Mouse (Mus musculus) CH12.LX (cell line): Measurements from ENCODE around the gene Nktr. TPM values are rescaled to one million over a fixed set of nuclear protein-coding genes. Genes with fewer than 3 reads are reported as not detected.

Source experiments
- DNase-seq: peaks from one replicate; pipeline ENCODE4 v3.0.0-alpha.2; 2013; ENCODE audit errors: extremely low read depth
- H3K27ac ChIP-seq: 2 replicates; pipeline ENCODE4 v1.5.1; 2012; ENCODE audit warnings: low read depth, mild to moderate bottlenecking, control low read depth, moderate library complexity; ENCODE audit not compliant: insufficient read depth
- H3K27me3 ChIP-seq: replicated peaks from 2 replicates; pipeline ENCODE3; 2012; ENCODE audit warnings: inconsistent platforms
- H3K36me3 ChIP-seq, 2 experiments: replicated peaks in 1 of 2; 2 replicates each; pipeline versions ENCODE3 to v1.6.1; 2012; ENCODE audit warnings: inconsistent platforms in 1 of 2, low read length in 1 of 2, mild to moderate bottlenecking in 1 of 2, mixed read lengths in 1 of 2, moderate library complexity in 1 of 2; ENCODE audit not compliant: control insufficient read depth in 1 of 2, insufficient read depth in 1 of 2
- H3K4me1 ChIP-seq, 2 experiments: 2 replicates each; pipeline ENCODE4 v1.6.1; 2012; ENCODE audit warnings: inconsistent platforms in 1 of 2, moderate library complexity in 1 of 2; ENCODE audit not compliant: insufficient read depth in 2 of 2, control insufficient read depth in 1 of 2
- H3K4me2 ChIP-seq: 2 replicates; pipeline ENCODE4 v1.6.1; 2012; ENCODE audit warnings: low read depth, mild to moderate bottlenecking, control low read depth; ENCODE audit not compliant: poor library complexity, insufficient read depth, severe bottlenecking
- H3K4me3 ChIP-seq, 3 experiments: fragments of 150-350 bp in 1 of 3; sonication (generic) in 1 of 3; replicated peaks in 1 of 3; 2 replicates each; pipeline versions ENCODE3 to v1.5.1; 2011 to 2012; ENCODE audit warnings: low read depth in 2 of 3, low read length in 2 of 3, mild to moderate bottlenecking in 2 of 3, moderate library complexity in 2 of 3, control low read depth in 1 of 3, improper control_type of control experiment in 1 of 3, inconsistent platforms in 1 of 3, mixed read lengths in 1 of 3; ENCODE audit not compliant: poor library complexity in 1 of 3
- H3K79me2 ChIP-seq: replicated peaks from 2 replicates; pipeline ENCODE4 v1.6.1; 2012; ENCODE audit warnings: mild to moderate bottlenecking, moderate library complexity; ENCODE audit not compliant: control insufficient read depth, poor library complexity, insufficient read depth, severe bottlenecking; ENCODE audit errors: extremely low read depth
- H3K9ac ChIP-seq: 2 replicates; pipeline ENCODE4 v1.6.1; 2012; ENCODE audit warnings: low read depth, mild to moderate bottlenecking, control low read depth, moderate library complexity; ENCODE audit not compliant: insufficient read depth
- H3K9me3 ChIP-seq: replicated peaks from 2 replicates; pipeline ENCODE3; 2012; ENCODE audit warnings: low read length, inconsistent platforms, mixed read lengths
- BHLHE40 ChIP-seq: IDR thresholded peaks from 2 replicates; pipeline ENCODE4 v1.6.1; 2011; ENCODE audit warnings: mild to moderate bottlenecking, low read depth, low read length, improper control_type of control experiment
- CHD1 ChIP-seq: IDR thresholded peaks from 2 replicates; pipeline ENCODE4 v1.6.1; 2012; ENCODE audit warnings: low read depth, low read length, improper control_type of control experiment, inconsistent platforms
- CTCF ChIP-seq, 2 experiments: IDR thresholded peaks in 1 of 2; conservative IDR thresholded peaks in 1 of 2; 2 replicates each; pipeline ENCODE4 v1.5.1; 2011 to 2012; ENCODE audit warnings: low read depth in 2 of 2, low read length in 2 of 2, improper control_type of control experiment in 1 of 2, inconsistent platforms in 1 of 2, mild to moderate bottlenecking in 1 of 2, moderate library complexity in 1 of 2
- E2F4 ChIP-seq: IDR thresholded peaks from 2 replicates; pipeline ENCODE4 v1.6.1; 2011; ENCODE audit warnings: low read depth, low read length, improper control_type of control experiment; ENCODE audit not compliant: insufficient replicate concordance
- ELF1 ChIP-seq: IDR thresholded peaks from 2 replicates; pipeline ENCODE4 v1.6.1; 2014; ENCODE audit warnings: low read depth, mild to moderate bottlenecking, inconsistent platforms, low read length, improper control_type of control experiment
- EP300 ChIP-seq: IDR thresholded peaks from 2 replicates; pipeline ENCODE4 v1.6.1; 2011; ENCODE audit warnings: low read length, improper control_type of control experiment
- ETS1 ChIP-seq: conservative IDR thresholded peaks from 2 replicates; pipeline ENCODE4 v1.6.1; 2012; ENCODE audit warnings: low read depth, mild to moderate bottlenecking, inconsistent platforms, low read length, improper control_type of control experiment, moderate library complexity
- GABPA ChIP-seq: IDR thresholded peaks from 2 replicates; pipeline ENCODE4 v1.6.1; 2012; ENCODE audit warnings: low read depth, low read length, improper control_type of control experiment, inconsistent platforms; ENCODE audit not compliant: insufficient replicate concordance
- HCFC1 ChIP-seq: IDR thresholded peaks from 2 replicates; pipeline ENCODE4 v1.6.1; 2012; ENCODE audit warnings: low read depth, mild to moderate bottlenecking, inconsistent platforms, low read length, improper control_type of control experiment
- JUN ChIP-seq: IDR thresholded peaks from 2 replicates; pipeline ENCODE4 v1.6.1; 2011; ENCODE audit warnings: low read depth, mild to moderate bottlenecking, low read length, improper control_type of control experiment, moderate library complexity; ENCODE audit not compliant: insufficient read depth
- JUND ChIP-seq: conservative IDR thresholded peaks from 2 replicates; pipeline ENCODE4 v1.6.1; 2011; ENCODE audit warnings: low read depth, low read length, improper control_type of control experiment
- MAFK ChIP-seq: IDR thresholded peaks from 2 replicates; pipeline ENCODE4 v1.6.1; 2011; ENCODE audit warnings: low read length, improper control_type of control experiment; ENCODE audit not compliant: insufficient replicate concordance
- MAX ChIP-seq: IDR thresholded peaks from 2 replicates; pipeline ENCODE4 v1.6.1; 2011; ENCODE audit warnings: low read length, improper control_type of control experiment
- MAZ ChIP-seq: IDR thresholded peaks from 2 replicates; pipeline ENCODE4 v1.6.1; 2012; ENCODE audit warnings: low read depth, mild to moderate bottlenecking, inconsistent platforms, low read length, improper control_type of control experiment, moderate library complexity
- MEF2A ChIP-seq: IDR thresholded peaks from 2 replicates; pipeline ENCODE4 v1.6.1; 2014; ENCODE audit warnings: low read depth, mild to moderate bottlenecking, inconsistent platforms, low read length, improper control_type of control experiment, borderline replicate concordance
- MXI1 ChIP-seq: IDR thresholded peaks from 2 replicates; pipeline ENCODE4 v1.6.1; 2011; ENCODE audit warnings: mild to moderate bottlenecking, low read depth, low read length, improper control_type of control experiment
- MYC ChIP-seq: IDR thresholded peaks from 2 replicates; pipeline ENCODE4 v1.6.1; 2011; ENCODE audit warnings: low read depth, mild to moderate bottlenecking, improper control_type of control experiment, low read length
- NELFE ChIP-seq: IDR thresholded peaks from 2 replicates; pipeline ENCODE4 v1.6.1; 2011; ENCODE audit warnings: low read depth, low read length, improper control_type of control experiment
- NRF1 ChIP-seq: IDR thresholded peaks from 2 replicates; pipeline ENCODE4 v1.6.1; 2014; ENCODE audit warnings: low read depth, mild to moderate bottlenecking, inconsistent platforms, low read length, improper control_type of control experiment, moderate library complexity
- PAX5 ChIP-seq: IDR thresholded peaks from 2 replicates; pipeline ENCODE4 v1.6.1; 2012; ENCODE audit warnings: low read length, inconsistent platforms, mixed read lengths
- POLR2A ChIP-seq: IDR thresholded peaks from 2 replicates; pipeline ENCODE4 v1.6.1; 2011; ENCODE audit warnings: low read depth, mild to moderate bottlenecking, improper control_type of control experiment, low read length
- RCOR1 ChIP-seq: conservative IDR thresholded peaks from 2 replicates; pipeline ENCODE4 v1.6.1; 2012; ENCODE audit warnings: low read depth, mild to moderate bottlenecking, inconsistent platforms, low read length, improper control_type of control experiment
- SIN3A ChIP-seq: IDR thresholded peaks from 2 replicates; pipeline ENCODE4 v1.6.1; 2012; ENCODE audit warnings: low read length, improper control_type of control experiment, inconsistent platforms
- TBP ChIP-seq: conservative IDR thresholded peaks from 2 replicates; pipeline ENCODE4 v1.6.1; 2011; ENCODE audit warnings: low read depth, low read length, improper control_type of control experiment
- TCF12 ChIP-seq: IDR thresholded peaks from 2 replicates; pipeline ENCODE4 v1.6.1; 2014; ENCODE audit warnings: low read depth, mild to moderate bottlenecking, inconsistent platforms, low read length, improper control_type of control experiment
- UBTF ChIP-seq: IDR thresholded peaks from 2 replicates; pipeline ENCODE4 v1.6.1; 2012; ENCODE audit warnings: low read depth, mild to moderate bottlenecking, inconsistent platforms, low read length, improper control_type of control experiment, moderate library complexity
- ZKSCAN1 ChIP-seq: IDR thresholded peaks from 2 replicates; pipeline ENCODE4 v1.6.1; 2012; ENCODE audit warnings: low read depth, inconsistent platforms, low read length, improper control_type of control experiment, borderline replicate concordance
- ZMIZ1 ChIP-seq: IDR thresholded peaks from 2 replicates; pipeline ENCODE4 v1.6.1; 2012; ENCODE audit warnings: low read depth, mild to moderate bottlenecking, inconsistent platforms, low read length, improper control_type of control experiment
- dilution Hi-C: fragments of 300-500 bp; cut with MboI; formaldehyde crosslinking; loops from 2 replicates; pipeline ENCODE4 v1.14.3; 2020; ENCODE audit warnings: low sequenced_read_pairs; ENCODE audit not compliant: extremely low pct_unique_long_range_greater_than_20kb, extremely low pct_ligation_motif_present
- in situ Hi-C: fragments of 300-500 bp; cut with MboI; formaldehyde crosslinking; loops from 3 replicates; pipeline ENCODE4 v1.14.3; 2019; ENCODE audit warnings: low sequenced_read_pairs, low pct_ligation_motif_present, low pct_unique_long_range_greater_than_20kb, mixed read lengths
- polyA plus RNA-seq: library from polyadenylated mRNA; unstranded; fragments of >175 nt; gene quantifications from 2 replicates; pipeline ENCODE4 v1.2.1, GENCODE M21; 2012; ENCODE audit warnings: low read depth; ENCODE audit not compliant: insufficient read length
- total RNA-seq, 2 experiments: library from RNA; depleted of rRNA; stranded (reverse); fragments of 300-350 nt in 1 of 2; fragments of >200 nt in 1 of 2; gene quantifications; 2 replicates each; pipeline ENCODE4 v1.2.3; 2012 to 2014

Gene Nktr
- total and polyA plus RNA-seq, 3 experiments = 31.0 to 65.0 (median 32.2) TPM

DNA sequence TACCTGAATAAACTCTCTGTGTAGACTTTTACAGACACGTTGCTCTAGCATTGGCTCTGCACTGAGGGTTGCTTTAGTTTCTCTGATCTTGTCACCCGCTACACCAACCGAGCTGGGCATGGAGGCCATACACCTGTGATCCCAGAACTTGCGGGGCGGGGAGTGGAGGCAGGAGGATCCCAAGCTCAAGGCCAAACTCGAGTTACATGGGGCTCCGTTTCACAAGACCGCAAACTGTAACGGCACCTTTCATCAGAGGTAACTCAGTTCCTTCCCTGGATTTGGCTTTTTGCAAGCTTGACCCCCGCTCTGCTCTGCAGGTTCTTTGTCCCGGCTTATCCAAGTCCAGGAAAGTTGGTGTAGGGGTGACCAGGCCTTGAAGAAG lies 14.7 kb upstream of the Nktr start:
- no peaks in the 10 kb centered on the region for H3K27me3 ChIP-seq
- H3K4me2 ChIP-seq = peak overlapping the region; percentile 33
- H3K79me2 ChIP-seq = no peaks in the 10 kb centered on the region
- in situ Hi-C loops (no loop called here), dilution Hi-C loops (no loop called here)
- H3K9ac ChIP-seq = 0 out of 2 replicates have a peak overlapping the region, but pooled peaks have one; percentile 15
- H3K4me3 ChIP-seq = peak overlapping the region in 2 of 3 experiments; percentile 73 to 75
- H3K27ac ChIP-seq = no peak overlapping the region
- TF ChIP-seq EP300 (no peak), UBTF (no peak), BHLHE40 (no peak), MAZ (no peak), NRF1 (no peak), MAFK (no peak), JUND (no peak), SIN3A (no peak), MAX (no peak), GABPA (no peak), E2F4 (no peak), NELFE (no peak)
- DNase-seq = no peak
- H3K36me3 ChIP-seq = peaks cover 0 to 2% of the 10 kb centered on the region in 2 experiments
- peaks cover 9 to 20% of the 10 kb centered on the region in 2 experiments for H3K4me1 ChIP-seq
- H3K9me3 ChIP-seq = no peaks in the 10 kb centered on the region

DNA sequence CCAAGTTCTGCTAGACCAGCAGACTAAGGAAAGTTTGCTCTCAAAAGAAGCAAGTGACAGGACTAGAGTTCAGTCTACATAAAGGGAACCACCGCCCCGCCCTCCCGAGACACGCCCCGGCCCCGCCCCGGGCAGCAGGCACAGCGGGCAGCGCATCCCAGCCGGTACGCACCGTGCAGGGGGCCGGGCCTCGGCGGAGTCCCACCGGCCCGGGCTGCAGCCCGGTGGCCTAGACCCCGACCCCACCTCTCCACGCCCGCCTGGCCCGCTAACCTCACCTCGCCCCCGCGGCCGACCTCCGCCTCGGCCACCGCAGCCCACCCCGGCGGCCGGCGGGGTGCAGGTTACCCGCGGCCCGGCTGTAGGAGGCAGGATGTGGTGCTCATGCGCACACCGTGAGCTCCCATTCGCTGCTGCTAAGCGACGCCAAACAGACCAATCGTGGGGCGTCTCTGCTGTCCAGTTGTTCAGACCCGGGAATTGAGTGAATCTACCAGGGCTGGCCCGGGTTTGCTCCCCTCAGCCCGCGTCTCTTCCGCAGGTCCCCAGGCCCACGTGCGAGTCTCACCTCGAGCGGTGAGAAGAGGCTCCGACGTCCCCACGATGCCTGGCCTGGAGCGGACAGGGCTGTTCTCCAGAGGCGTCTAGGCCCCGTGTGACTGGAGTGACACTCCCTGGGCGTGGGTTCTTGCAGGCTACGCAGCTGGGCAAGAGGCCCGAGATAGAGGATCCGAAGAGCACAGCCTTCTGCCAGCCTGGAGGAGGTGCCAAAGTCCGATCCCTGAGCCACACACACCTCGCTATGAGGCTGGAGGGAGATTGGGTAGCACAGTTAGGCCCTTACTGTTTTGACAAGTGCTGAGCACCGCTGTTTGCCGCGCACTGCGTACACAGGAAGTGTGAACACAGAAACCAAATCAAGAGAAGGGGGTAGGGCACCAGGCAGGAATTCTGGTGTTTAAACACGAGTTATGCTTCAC lies 14.0 kb upstream of the Nktr start, which contains the start of gene Sec22c:
Gene Sec22c, minus strand, starts transcription at position 845 of the 980 bp plus-strand sequence.
- H3K36me3 ChIP-seq = peaks cover 0 to 2% of the 10 kb centered on the region in 2 experiments

More for the DNA sequence above, 14.0 kb upstream of the Nktr start, which contains the start of gene Sec22c:
- peak within 1 kb of the TSS; percentile 49 for H3K27ac ChIP-seq
- dilution Hi-C loops = no loop called here
- peak within 1 kb of the TSS; percentile 58 for H3K4me2 ChIP-seq
- H3K9me3 ChIP-seq = no peaks in the 10 kb centered on the region
- DNase-seq = peak; percentile 89
- H3K4me1 ChIP-seq = peaks cover 9 to 26% of the 10 kb centered on the region in 2 experiments
- TF ChIP-seq NELFE = 0 out of 2 replicates have a peak, but pooled peaks have one; percentile 51
- peak; percentile 62; the same call in 1 of the 2 replicates for TF ChIP-seq MAX
- TF ChIP-seq ELF1 = peak; percentile 64
- TF ChIP-seq SIN3A = peak; percentile 90
- TF ChIP-seq ZKSCAN1 = no peak
- no peak; the same call in 1 of the 2 replicates for TF ChIP-seq MAZ
- TF ChIP-seq TBP = 0 out of 2 replicates have a peak, but pooled peaks have one; percentile 20
- no peak for TF ChIP-seq BHLHE40
- TF ChIP-seq PAX5 = no peak
- peak; percentile 90 for TF ChIP-seq NRF1
- TF ChIP-seq UBTF = no peak
- no peak for TF ChIP-seq ZMIZ1
- 0 out of 2 replicates have a peak, but pooled peaks have one; percentile 9 for TF ChIP-seq MEF2A
- TF ChIP-seq MYC = no peak
- TF ChIP-seq EP300 = no peak
- no peak for TF ChIP-seq MAFK
- TF ChIP-seq RCOR1 = no peak
- TF ChIP-seq POLR2A = peak; percentile 65
- TF ChIP-seq TCF12 = peak; percentile 45
- TF ChIP-seq JUN = no peak
- TF ChIP-seq ETS1 = no peak
- peak; percentile 24 for TF ChIP-seq HCFC1
- TF ChIP-seq CHD1 = no peak
- TF ChIP-seq GABPA = no peak
- peak; percentile 77 for TF ChIP-seq MXI1
- TF ChIP-seq CTCF (conservative IDR thresholded peaks at IDR 0.05 in 1 of 2, IDR thresholded peaks at IDR 0.05 in 1 of 2; ENCODE audit: low read depth in 2 of 2, low read length in 2 of 2) = no peak
- no peaks in the 10 kb centered on the region for H3K79me2 ChIP-seq
- peak within 1 kb of the TSS; percentile 15; the same call in 1 of the 2 replicates for H3K9ac ChIP-seq
- H3K4me3 ChIP-seq = peak within 1 kb of the TSS; percentile 64 to 75 (median 73)
- in situ Hi-C loops = no loop called here
- H3K27me3 ChIP-seq = no peaks in the 10 kb centered on the region
